Mouse (Mus musculus): ENCODE results near the gene Slc25a26.

Slc25a26 gene

GRCm38 (mm10) chr6:94637024-94637434 lies 136.9 kb downstream of the Slc25a26 start:
- in situ Hi-C loops (cut with MboI, MseI): loop anchor here (5.0 kb wide), 1 partner anchor 40 kb away; no protein-coding TSS in a partner anchor

- in situ Hi-C loops (cut with MboI, MseI): no loop called here
Measured at GRCm38 (mm10) chr6:94640297-94640696, 140.2 kb downstream of the Slc25a26 start.

GRCm38 (mm10) chr6:94642048-94642447 lies 141.9 kb downstream of the Slc25a26 start:
- in situ Hi-C loops (cut with MboI, MseI): no loop called here

GRCm38 (mm10) chr6:94643989-94644388 lies 143.9 kb downstream of the Slc25a26 start:
- in situ Hi-C loops (cut with MboI, MseI): no loop called here

GRCm38 (mm10) chr6:94644641-94645040 lies 144.5 kb downstream of the Slc25a26 start:
- in situ Hi-C loops (cut with MboI, MseI): no loop called here

- in situ Hi-C loops (cut with MboI, MseI): no loop called here
Measured at GRCm38 (mm10) chr6:94645723-94646122, 145.6 kb downstream of the Slc25a26 start.

- in situ Hi-C loops (cut with MboI, MseI): no loop called here
Measured at GRCm38 (mm10) chr6:94646274-94646863, 146.2 kb downstream of the Slc25a26 start.

- in situ Hi-C loops (cut with MboI, MseI): no loop called here
Measured at GRCm38 (mm10) chr6:94646902-94647301, 146.8 kb downstream of the Slc25a26 start.

GRCm38 (mm10) chr6:94647574-94648430 lies 147.7 kb downstream of the Slc25a26 start:
- in situ Hi-C loops (cut with MboI, MseI): no loop called here

GRCm38 (mm10) chr6:94648496-94648895 lies 148.4 kb downstream of the Slc25a26 start:
- in situ Hi-C loops (cut with MboI, MseI): no loop called here

GRCm38 (mm10) chr6:94649637-94650036 lies 149.5 kb downstream of the Slc25a26 start:
- in situ Hi-C loops (cut with MboI, MseI): no loop called here

GRCm38 (mm10) chr6:94651541-94651940 lies 151.4 kb downstream of the Slc25a26 start:
- in situ Hi-C loops (cut with MboI, MseI): no loop called here

- in situ Hi-C loops (cut with MboI, MseI): no loop called here
Measured at GRCm38 (mm10) chr6:94652659-94653213, 152.6 kb downstream of the Slc25a26 start.

- in situ Hi-C loops (cut with MboI, MseI): no loop called here
Measured at GRCm38 (mm10) chr6:94653388-94654316, 153.5 kb downstream of the Slc25a26 start.
